ENCODE assay signal across 8 mouse cellular contexts in the genomic region with DNA sequence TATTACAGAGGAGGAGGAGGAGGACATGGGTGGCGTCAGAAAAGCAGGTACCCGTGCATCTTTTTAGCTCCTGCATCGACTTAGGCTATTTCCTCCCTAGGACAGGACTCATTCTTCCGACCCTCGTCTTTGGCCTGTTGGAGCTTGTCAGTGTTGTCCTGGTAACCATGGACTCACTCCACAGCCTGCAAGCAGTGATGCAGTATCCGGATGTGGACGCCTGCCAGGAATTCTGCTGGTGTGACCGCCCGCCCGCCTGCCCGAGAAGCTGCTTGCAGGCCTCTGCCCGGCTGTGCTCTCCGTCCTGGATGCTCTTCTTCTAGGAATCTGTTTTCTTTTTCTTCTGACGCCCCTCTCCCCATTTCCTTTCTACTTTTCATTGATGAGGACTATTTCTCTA. TPM values are rescaled to one million over a fixed set of nuclear protein-coding genes. Genes with fewer than 3 reads are reported as not detected.
A peak's percentile ranks its signal among the peaks of the same experiment; 100 is the strongest.
DNase-seq lines count a peak whose midpoint lies in the region; ATAC-seq lines count a peak whose summit lies in the region.
"Had no signal": no experiment of that assay in that cellular context is flagged by ENCODE, and none has a peak within 500 bp of the region (broad histone marks: within the 10 kb centered on the region; RNA-seq: fewer than 3 reads in every experiment).

No protein-coding gene starts in this region.

- no peak overlapping the region for H3K4me3 ChIP-seq in neural tube, embryonic 13.5 days
- H3K4me3 ChIP-seq in heart, embryonic 16.5 days (ENCODE audit: low read length): no peak overlapping the region
- H3K4me3 ChIP-seq in neural tube, embryonic 14.5 days (ENCODE audit: low read depth, low read length): no peak overlapping the region

- H3K4me2 ChIP-seq in neural tube, embryonic 13.5 days: no peak overlapping the region
- H3K4me2 ChIP-seq in heart, embryonic 16.5 days (ENCODE audit: low read depth, low read length): no peak overlapping the region
- no peak overlapping the region for H3K4me2 ChIP-seq in neural tube, embryonic 14.5 days (ENCODE audit: low read depth, low read length)

- H3K27ac ChIP-seq in neural tube, embryonic 13.5 days (replicated peaks): no peak overlapping the region
- H3K27ac ChIP-seq in heart, embryonic 16.5 days (ENCODE audit: low read length): no peak overlapping the region
- no peak overlapping the region for H3K27ac ChIP-seq in neural tube, embryonic 14.5 days (ENCODE audit: low read depth, low read length)

- WGBS in neural tube, embryonic 13.5 days: 65% methylated on average over 14 of the region's 14 CpGs
- WGBS in heart, embryonic 16.5 days: 35% methylated on average over 14 of the region's 14 CpGs
- 55% methylated on average over 14 of the region's 14 CpGs for WGBS in neural tube, embryonic 14.5 days

- no peaks in the 10 kb centered on the region for H3K9me3 ChIP-seq in neural tube, embryonic 13.5 days
- H3K9me3 ChIP-seq in heart, embryonic 16.5 days (replicated peaks; ENCODE audit: control insufficient read depth, low read length): no peaks in the 10 kb centered on the region
- H3K9me3 ChIP-seq in neural tube, embryonic 14.5 days (ENCODE audit: control insufficient read depth, low read length): no peaks in the 10 kb centered on the region

- peak; percentile 87 for ATAC-seq in neural tube, embryonic 13.5 days (ENCODE audit: low read depth)
- peak; percentile 92 for ATAC-seq in heart, embryonic 16.5 days (replicated peaks; ENCODE audit: extremely low read depth, insufficient read depth, low FRiP score)
- peak; percentile 87 for ATAC-seq in neural tube, embryonic 14.5 days (ENCODE audit: low read depth)
- ATAC-seq in megakaryocyte-erythroid progenitor cell, adult 5-6 weeks (replicated peaks; ENCODE audit: low FRiP score, low TSS enrichment, poor library complexity, severe bottlenecking): no peak

- no peaks in the 10 kb centered on the region for H3K27me3 ChIP-seq in neural tube, embryonic 13.5 days
- no peaks in the 10 kb centered on the region for H3K27me3 ChIP-seq in heart, embryonic 16.5 days (ENCODE audit: control insufficient read depth, insufficient read depth, low read length)
- no peaks in the 10 kb centered on the region for H3K27me3 ChIP-seq in neural tube, embryonic 14.5 days (ENCODE audit: control insufficient read depth, insufficient read depth, low read length)

- DNase-seq in neural tube, embryonic 10.5 days (ENCODE audit: extremely low spot score, low spot score): no peak
- peak; percentile 81 to 93 for DNase-seq in cerebellum, postnatal 25 days
- DNase-seq in layer of hippocampus, adult 8-10 months (ENCODE audit: low spot score in 2 of 2): peak; percentile 52 to 75

- no peaks in the 10 kb centered on the region for H3K4me1 ChIP-seq in neural tube, embryonic 13.5 days (replicated peaks)
- peaks cover 7% of the 10 kb centered on the region for H3K4me1 ChIP-seq in heart, embryonic 16.5 days (ENCODE audit: control insufficient read depth, insufficient read depth, low read length)
- no peaks in the 10 kb centered on the region for H3K4me1 ChIP-seq in neural tube, embryonic 14.5 days (ENCODE audit: control insufficient read depth, insufficient read depth, low read length)

- H3K9ac ChIP-seq in neural tube, embryonic 13.5 days: no peak overlapping the region
- no peak overlapping the region for H3K9ac ChIP-seq in heart, embryonic 16.5 days (ENCODE audit: low read length)
- no peak overlapping the region for H3K9ac ChIP-seq in neural tube, embryonic 14.5 days (replicated peaks; ENCODE audit: low read depth, low read length)

- H3K36me3 ChIP-seq in neural tube, embryonic 13.5 days: peaks cover 77% of the 10 kb centered on the region
- peaks cover 32% of the 10 kb centered on the region for H3K36me3 ChIP-seq in heart, embryonic 16.5 days (ENCODE audit: control insufficient read depth, insufficient read depth)
- peaks cover 41% of the 10 kb centered on the region for H3K36me3 ChIP-seq in neural tube, embryonic 14.5 days (ENCODE audit: control insufficient read depth, insufficient read depth, low read length)

RNA-seq across cellular contexts. Expression of a gene that starts 14.9 kb away (rescaled TPM):
- polyA plus RNA-seq in neural tube, embryonic 13.5 days (2015; fragmentation: Nextera tagmentation; extraction: Ambion mirVana): 46.6 and 50.2 TPM in 2 replicates
- 0.17 and 0.24 TPM in 2 replicates for polyA plus RNA-seq in heart, embryonic 16.5 days (2015; fragmentation: Nextera tagmentation; extraction: Ambion mirVana)
- 10 to 100 TPM; 46.8 to 54.5 (median 51.1) TPM for total RNA-seq in layer of hippocampus, adult 8-10 months (2022)
- polyA plus RNA-seq in neural tube, embryonic 14.5 days (2014; fragmentation: Nextera tagmentation; extraction: Ambion mirVana): 90.4 and 95.5 TPM in 2 replicates
- total RNA-seq in megakaryocyte-erythroid progenitor cell, adult 5-6 weeks (2014; fragmentation: Nextera tagmentation): not detected in 2 replicates
- total RNA-seq in megakaryocyte-erythroid progenitor cell, adult 5-6 weeks (2017): not detected in 2 replicates
- total RNA-seq: hematopoietic stem cell, adult 5-6 weeks had no signal

RNA-seq across cellular contexts. Expression of a gene that starts 18.3 kb away (rescaled TPM):
- polyA plus RNA-seq in neural tube, embryonic 13.5 days (2015; fragmentation: Nextera tagmentation; extraction: Ambion mirVana): 36.1 and 37.5 TPM in 2 replicates
- 17.3 and 17.7 TPM in 2 replicates for polyA plus RNA-seq in heart, embryonic 16.5 days (2015; fragmentation: Nextera tagmentation; extraction: Ambion mirVana)
- 10 to 100 TPM; 34.8 to 46.9 (median 37.7) TPM for total RNA-seq in layer of hippocampus, adult 8-10 months (2022)
- 38.1 and 41.5 TPM in 2 replicates for polyA plus RNA-seq in neural tube, embryonic 14.5 days (2014; fragmentation: Nextera tagmentation; extraction: Ambion mirVana)
- 4.2 and 9.7 TPM in 2 replicates for total RNA-seq in megakaryocyte-erythroid progenitor cell, adult 5-6 weeks (2014; fragmentation: Nextera tagmentation)
- total RNA-seq in megakaryocyte-erythroid progenitor cell, adult 5-6 weeks (2017): 19.1 and 39.5 TPM in 2 replicates

RNA-seq across cellular contexts. Expression of a gene that starts 45.1 kb away (rescaled TPM):
- 18.0 and 22.7 TPM in 2 replicates for polyA plus RNA-seq in neural tube, embryonic 13.5 days (2015; fragmentation: Nextera tagmentation; extraction: Ambion mirVana)
- 9.4 and 10.1 TPM in 2 replicates for polyA plus RNA-seq in heart, embryonic 16.5 days (2015; fragmentation: Nextera tagmentation; extraction: Ambion mirVana)
- 10 to 100 TPM in 3 of 4 experiments, 1 to 10 TPM in 1; 9.9 to 19.8 (median 12.8) TPM for total RNA-seq in layer of hippocampus, adult 8-10 months (2022)
- polyA plus RNA-seq in neural tube, embryonic 14.5 days (2014; fragmentation: Nextera tagmentation; extraction: Ambion mirVana): 18.4 and 21.2 TPM in 2 replicates
- not detected in 2 replicates for total RNA-seq in megakaryocyte-erythroid progenitor cell, adult 5-6 weeks (2014; fragmentation: Nextera tagmentation)
- total RNA-seq in megakaryocyte-erythroid progenitor cell, adult 5-6 weeks (2017): not detected in 2 replicates
- total RNA-seq: hematopoietic stem cell, adult 5-6 weeks had no signal

Comparison
In these comparisons a context has a peak if more than half of its experiments do, and no peak if none do; other contexts are left out.
1. RNA of a gene that starts 14.9 kb away (polyA plus RNA-seq): 90.4 to 95.5 TPM in neural tube, embryonic 14.5 days and 46.6 to 50.2 TPM in neural tube, embryonic 13.5 days; 0.17 to 0.24 TPM in heart, embryonic 16.5 days; every median in the first group is over 10 times any median in the second.